In the genomic region with DNA sequence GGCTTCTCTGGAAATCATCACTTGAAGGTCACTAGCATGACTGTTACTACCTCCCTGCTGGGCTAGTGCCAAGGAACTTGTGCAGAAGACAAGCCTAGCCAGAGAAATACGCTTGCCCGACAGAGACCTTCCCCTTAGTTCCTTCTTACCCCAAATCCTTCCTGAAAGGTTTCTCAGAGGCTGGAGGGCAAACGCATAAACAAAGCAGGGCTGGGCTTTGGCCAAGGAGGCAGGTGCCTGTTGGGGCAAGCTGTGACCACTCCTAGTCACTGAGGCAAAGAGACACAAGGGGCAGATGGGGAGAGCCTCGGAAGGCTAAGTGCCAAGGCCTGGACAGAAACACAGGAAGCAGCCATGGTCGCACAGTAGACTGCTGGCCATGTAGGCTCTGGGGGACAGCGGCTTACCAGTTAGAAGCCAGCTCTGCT, we compare ENCODE assay signal across 9 mouse cellular contexts. TPM values are rescaled to one million over a fixed set of nuclear protein-coding genes. Genes with fewer than 3 reads are reported as not detected.
DNase-seq lines count a peak whose midpoint lies in the region; ATAC-seq and TF ChIP-seq lines count a peak whose summit lies in the region.
"Had no signal": no experiment of that assay in that cellular context is flagged by ENCODE, and none has a peak within 500 bp of the region (broad histone marks: within the 10 kb centered on the region; RNA-seq: fewer than 3 reads in every experiment).

No protein-coding gene starts in this region.

- no peak overlapping the region for H3K9ac ChIP-seq in kidney, embryonic 14.5 days (ENCODE audit: low read depth, low read length)
- H3K9ac ChIP-seq in heart, adult 2 months (ENCODE audit: low read depth, low read length): no peak overlapping the region

- no peak for TF ChIP-seq CTCF in kidney, adult 2 months (conservative IDR thresholded peaks at IDR 0.05; ENCODE audit: insufficient read depth, insufficient read length, low read depth, low read length)
- TF ChIP-seq CTCF in brain, embryonic 14.5 days (IDR thresholded peaks at IDR 0.05; ENCODE audit: borderline replicate concordance, extremely low read depth, insufficient read depth, insufficient read length): no peak
- no peak for TF ChIP-seq CTCF in heart, adult 2 months (IDR thresholded peaks at IDR 0.05)

- no peaks in the 10 kb centered on the region for H3K27me3 ChIP-seq in kidney, adult 2 months (replicated peaks; ENCODE audit: control insufficient read depth, insufficient read depth, low read length)
- no peaks in the 10 kb centered on the region for H3K27me3 ChIP-seq in kidney, embryonic 14.5 days (ENCODE audit: control insufficient read depth, insufficient read depth, low read length)
- no peaks in the 10 kb centered on the region for H3K27me3 ChIP-seq in heart, adult 2 months (ENCODE audit: control insufficient read depth, insufficient read depth, low read length)
- H3K27me3 ChIP-seq: Patski had no signal

- H3K9me3 ChIP-seq in kidney, embryonic 14.5 days (ENCODE audit: control insufficient read depth, low read length): no peaks in the 10 kb centered on the region

- no peaks in the 10 kb centered on the region for H3K79me2 ChIP-seq in heart, adult 2 months (replicated peaks; ENCODE audit: control insufficient read depth, insufficient read depth, low read length)

- intact Hi-C loops in heart, adult 2 months (cut with DNase I): no loop called here

- no peak for ATAC-seq in kidney, embryonic 14.5 days (ENCODE audit: low FRiP score, low TSS enrichment)
- ATAC-seq: Patski had no signal

- H3K4me1 ChIP-seq in kidney, adult 2 months (ENCODE audit: control insufficient read depth, insufficient read depth, low read length): no peaks in the 10 kb centered on the region
- no peaks in the 10 kb centered on the region for H3K4me1 ChIP-seq in kidney, embryonic 14.5 days (ENCODE audit: control insufficient read depth, insufficient read depth, low read length)
- H3K4me1 ChIP-seq in heart, adult 2 months (ENCODE audit: control insufficient read depth, insufficient read depth, low read length): peaks cover 4% of the 10 kb centered on the region

- H3K36me3 ChIP-seq in kidney, adult 2 months (ENCODE audit: control insufficient read depth, insufficient read depth, low read length): no peaks in the 10 kb centered on the region
- peaks cover 10% of the 10 kb centered on the region for H3K36me3 ChIP-seq in kidney, embryonic 14.5 days (ENCODE audit: control insufficient read depth, insufficient read depth, low read length)
- H3K36me3 ChIP-seq in heart, adult 2 months (ENCODE audit: control insufficient read depth, insufficient read depth, low read length): no peaks in the 10 kb centered on the region

- 20% methylated on average over 6 of the region's 6 CpGs for WGBS in kidney, adult 2 months
- WGBS in kidney, embryonic 14.5 days: 78% methylated on average over 6 of the region's 6 CpGs
- WGBS in heart, adult 2 months: 18% methylated on average over 6 of the region's 6 CpGs

- H3K4me3 ChIP-seq in kidney, adult 2 months (ENCODE audit: insufficient read depth, low read depth, low read length): no peak overlapping the region
- no peak overlapping the region for H3K4me3 ChIP-seq in kidney, embryonic 14.5 days (ENCODE audit: low read length)
- no peak overlapping the region for H3K4me3 ChIP-seq in heart, adult 2 months

- no peak for TF ChIP-seq POLR2A in kidney, adult 2 months (IDR thresholded peaks at IDR 0.05; ENCODE audit: low read depth, low read length)
- no peak for TF ChIP-seq POLR2A in brain, embryonic 14.5 days (IDR thresholded peaks at IDR 0.05; ENCODE audit: borderline replicate concordance, extremely low read depth, insufficient read depth, insufficient read length, poor library complexity, severe bottlenecking)
- TF ChIP-seq POLR2A in heart, adult 2 months (IDR thresholded peaks at IDR 0.05; ENCODE audit: insufficient read depth, low read depth, low read length): no peak

- TF ChIP-seq EP300 in heart, adult 2 months (IDR thresholded peaks at IDR 0.05; ENCODE audit: insufficient read depth, low read depth, low read length): no peak

- no peak overlapping the region for H3K27ac ChIP-seq in kidney, adult 2 months (ENCODE audit: insufficient read depth, low read depth, low read length)
- no peak overlapping the region for H3K27ac ChIP-seq in kidney, embryonic 14.5 days (ENCODE audit: low read depth, low read length)
- no peak overlapping the region for H3K27ac ChIP-seq in heart, adult 2 months

- H3K4me2 ChIP-seq in kidney, embryonic 14.5 days (replicated peaks; ENCODE audit: low read depth, low read length): no peak overlapping the region

- peak; percentile 46 for DNase-seq in kidney, adult 2 months
- peak; percentile 38 for DNase-seq in brain, embryonic 14.5 days (ENCODE audit: low read depth)
- peak; percentile 34 to 37 for DNase-seq in heart, adult 2 months
- peak; percentile 28 for DNase-seq in lung, postnatal 14 days
- no peak for DNase-seq in spleen, postnatal 10 days (ENCODE audit: low spot score in 2 of 2)
- no peak for DNase-seq in left cerebral cortex, adult 18-20 months (ENCODE audit: low spot score in 2 of 2)
- DNase-seq in layer of hippocampus, adult 8-10 months (ENCODE audit: low spot score in 2 of 2): no peak

RNA-seq across cellular contexts. Expression of a gene that starts 37.7 kb away (rescaled TPM):
- 64.4 and 71.0 TPM in 2 replicates for polyA plus RNA-seq in kidney, adult 2 months (2012; rRNA removed)
- 126 and 179 TPM in 2 replicates for polyA plus RNA-seq in kidney, embryonic 14.5 days (2014; fragmentation: Nextera tagmentation; extraction: Ambion mirVana)
- polyA plus RNA-seq in brain, embryonic 14.5 days (2012; rRNA removed): 68.3 and 96.6 TPM in 2 replicates
- total RNA-seq in heart, adult 2 months (2021): 10 to 100 TPM; 55.5 to 56.9 TPM
- polyA plus RNA-seq in heart, adult 2 months (2012; rRNA removed): 36.5 and 42.8 TPM in 2 replicates
- total RNA-seq in left cerebral cortex, adult 18-20 months (2021): 100 to 1,000 TPM in 1 of 2 experiments, 10 to 100 TPM in 1; 89.6 to 100 TPM
- total RNA-seq in layer of hippocampus, adult 8-10 months (2022): 100 to 1,000 TPM in 2 of 4 experiments, 10 to 100 TPM in 2; 95.9 to 111 (median 103) TPM

Comparison
In these comparisons a context has a peak if more than half of its experiments do, and no peak if none do; other contexts are left out.
1. DNase-seq: peak in kidney, adult 2 months (single experiment), brain, embryonic 14.5 days (single experiment), heart, adult 2 months (2 of 2) and lung, postnatal 14 days (single experiment); none in spleen, postnatal 10 days (0 of 2), left cerebral cortex, adult 18-20 months (0 of 2) and layer of hippocampus, adult 8-10 months (0 of 2).